Mouse (Mus musculus): ENCODE measurements around the gene Tshz3. TPM values are rescaled to one million over a fixed set of nuclear protein-coding genes. Genes with fewer than 3 reads are reported as not detected.

The Tshz3 gene
- under 1 TPM in 1 of 2 experiments, not detected in 1; 0.77 TPM for polyA plus RNA-seq (2017; shearing (Covaris generic))

GRCm38 (mm10) chr7:36697856-36698588, at the start of gene Tshz3:
Tshz3 (plus strand) TSS chr7:36698118.
- no peak for ATAC-seq

- no peak for ATAC-seq
Measured at GRCm38 (mm10) chr7:36655931-36656330, 42.0 kb upstream of the Tshz3 start.

GRCm38 (mm10) chr7:36656401-36656800, 41.5 kb upstream of the Tshz3 start:
- ATAC-seq, result no peak

GRCm38 (mm10) chr7:36658331-36658730, 39.6 kb upstream of the Tshz3 start:
- no peak for ATAC-seq

- no peak for ATAC-seq
Measured at GRCm38 (mm10) chr7:36659265-36659664, 38.7 kb upstream of the Tshz3 start.

GRCm38 (mm10) chr7:36660654-36661053, 37.3 kb upstream of the Tshz3 start:
- no peak for ATAC-seq

GRCm38 (mm10) chr7:36663431-36663830, 34.5 kb upstream of the Tshz3 start:
- ATAC-seq, result no peak

GRCm38 (mm10) chr7:36667767-36668166, 30.2 kb upstream of the Tshz3 start:
- no peak for ATAC-seq

- no peak for ATAC-seq
Measured at GRCm38 (mm10) chr7:36678031-36678430, 19.9 kb upstream of the Tshz3 start.

- no peak for ATAC-seq
Measured at GRCm38 (mm10) chr7:36678510-36678909, 19.4 kb upstream of the Tshz3 start.

- ATAC-seq, result no peak
Measured at GRCm38 (mm10) chr7:36679031-36679618, 18.8 kb upstream of the Tshz3 start.

GRCm38 (mm10) chr7:36679866-36680458, 18.0 kb upstream of the Tshz3 start:
- no peak for ATAC-seq

- ATAC-seq, result no peak
Measured at GRCm38 (mm10) chr7:36687508-36687907, 10.4 kb upstream of the Tshz3 start.

GRCm38 (mm10) chr7:36689049-36689793, 8.7 kb upstream of the Tshz3 start:
- no peak for ATAC-seq

GRCm38 (mm10) chr7:36690551-36690950, 7.4 kb upstream of the Tshz3 start:
- ATAC-seq, result no peak

- ATAC-seq, result no peak
Measured at GRCm38 (mm10) chr7:36691617-36692016, 6.3 kb upstream of the Tshz3 start.

GRCm38 (mm10) chr7:36692381-36692780, 5.5 kb upstream of the Tshz3 start:
- no peak for ATAC-seq

GRCm38 (mm10) chr7:36693081-36693480, 4.8 kb upstream of the Tshz3 start:
- no peak for ATAC-seq

GRCm38 (mm10) chr7:36694642-36695191, 3.2 kb upstream of the Tshz3 start:
- no peak for ATAC-seq

- ATAC-seq, result no peak
Measured at GRCm38 (mm10) chr7:36695276-36695675, 2.6 kb upstream of the Tshz3 start.

- no peak for ATAC-seq
Measured at GRCm38 (mm10) chr7:36695791-36696241, 2.1 kb upstream of the Tshz3 start.

- ATAC-seq, result no peak
Measured at GRCm38 (mm10) chr7:36696406-36697117, 1.4 kb upstream of the Tshz3 start.

Data from activated CD4-positive, CD25-positive, alpha-beta regulatory T cell, adult 4 months (primary cell).